9 mouse cellular contexts compared by ENCODE assay signal in the genomic region with DNA sequence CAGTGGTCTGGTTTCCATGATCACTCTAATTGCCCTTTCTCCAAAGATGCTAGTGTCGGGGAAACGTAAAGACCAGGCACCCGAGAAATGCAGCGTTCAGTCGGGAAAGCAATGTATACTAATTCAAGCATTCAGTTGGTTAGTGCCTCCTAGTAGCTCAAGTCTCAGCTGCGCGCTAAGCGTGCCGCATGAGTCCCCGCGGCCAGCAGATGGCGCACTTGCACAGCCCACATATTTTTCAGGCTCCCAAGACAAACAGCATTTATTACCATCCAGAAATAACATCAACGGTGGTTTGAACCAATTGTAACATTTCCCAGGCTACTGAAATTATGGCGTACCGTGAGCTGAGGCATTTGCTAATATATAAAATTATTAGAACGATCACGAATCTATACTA.
DNase-seq lines count a peak whose midpoint lies in the region; TF ChIP-seq lines count a peak whose summit lies in the region.
"Had no signal": no experiment of that assay in that cellular context is flagged by ENCODE, and none has a peak within 500 bp of the region (broad histone marks: within the 10 kb centered on the region; RNA-seq: fewer than 3 reads in every experiment).

No protein-coding gene starts in this region.

- H3K27ac ChIP-seq in bone marrow macrophage, adult 2 months (ENCODE audit: insufficient read depth, low read depth, low read length), result no peak overlapping the region
- no peak overlapping the region for H3K27ac ChIP-seq in embryonic fibroblast, embryonic 13.5 days (ENCODE audit: insufficient read depth, low read length)
- no peak overlapping the region for H3K27ac ChIP-seq in hindbrain, embryonic 10.5 days
- H3K27ac ChIP-seq: limb, embryonic 12.5 days had no signal

- H3K4me3 ChIP-seq in bone marrow macrophage, adult 2 months (ENCODE audit: insufficient read depth, low read length), result no peak overlapping the region
- no peak overlapping the region for H3K4me3 ChIP-seq in embryonic fibroblast, embryonic 13.5 days (ENCODE audit: insufficient read depth, low read length)
- H3K4me3 ChIP-seq in hindbrain, embryonic 10.5 days, result no peak overlapping the region
- H3K4me3 ChIP-seq: limb, embryonic 12.5 days had no signal

- no peaks in the 10 kb centered on the region for H3K36me3 ChIP-seq in hindbrain, embryonic 10.5 days
- H3K36me3 ChIP-seq: limb, embryonic 12.5 days had no signal

- peaks cover 7% of the 10 kb centered on the region; the same call in 1 of the 2 replicates for H3K27me3 ChIP-seq in hindbrain, embryonic 10.5 days (ENCODE audit: insufficient read depth, poor library complexity, severe bottlenecking)
- H3K27me3 ChIP-seq: limb, embryonic 12.5 days had no signal

- no peaks in the 10 kb centered on the region for H3K4me1 ChIP-seq in bone marrow macrophage, adult 2 months (ENCODE audit: control insufficient read depth, insufficient read depth, low read length)
- no peaks in the 10 kb centered on the region for H3K4me1 ChIP-seq in embryonic fibroblast, embryonic 13.5 days (ENCODE audit: control insufficient read depth, insufficient read depth, low read length)
- H3K4me1 ChIP-seq in hindbrain, embryonic 10.5 days (replicated peaks), result no peaks in the 10 kb centered on the region
- H3K4me1 ChIP-seq: limb, embryonic 12.5 days had no signal

- peak; percentile 78 for DNase-seq in ES-CJ7 (ENCODE audit: low read depth, low spot score)
- peak; percentile 85 for DNase-seq in hindbrain, embryonic 10.5 days (ENCODE audit: low spot score)
- peak; percentile 69 for DNase-seq in layer of hippocampus, adult 9-10 months (ENCODE audit: low spot score)
- peak; percentile 80 for DNase-seq in lung, postnatal 14 days
- peak; percentile 67 for DNase-seq in retina, postnatal 7 days (ENCODE audit: low read depth, low spot score)
- DNase-seq in urinary bladder, postnatal 36 days (ENCODE audit: low spot score in 2 of 2), result peak; percentile 63 to 76

- TF ChIP-seq CTCF in bone marrow macrophage, adult 2 months (IDR thresholded peaks at IDR 0.05; ENCODE audit: low read depth, low read length), result peak; percentile 93
- TF ChIP-seq CTCF in embryonic fibroblast, embryonic 13.5 days (IDR thresholded peaks at IDR 0.05; ENCODE audit: borderline replicate concordance, insufficient read depth, low read length), result peak; percentile 96

- no peaks in the 10 kb centered on the region for H3K9me3 ChIP-seq in hindbrain, embryonic 10.5 days
- H3K9me3 ChIP-seq: limb, embryonic 12.5 days had no signal

- no peak for TF ChIP-seq POLR2A in bone marrow macrophage, adult 2 months (IDR thresholded peaks at IDR 0.05; ENCODE audit: borderline replicate concordance, low read depth, low read length)
- TF ChIP-seq POLR2A in embryonic fibroblast, embryonic 13.5 days (IDR thresholded peaks at IDR 0.05; ENCODE audit: low read depth, low read length), result no peak

- 17% methylated on average over 17 of the region's 17 CpGs for WGBS in hindbrain, embryonic 10.5 days
